Mouse (Mus musculus): Measurements from ENCODE around the gene Tanc1. TPM values are rescaled to one million over a fixed set of nuclear protein-coding genes. Genes with fewer than 3 reads are reported as not detected.
"Not testable (repeated sequence)": the region's sequence is repeated elsewhere in the genome, so short reads cannot be mapped to it uniquely, and the experiment has no call there.

The Tanc1 gene
- 9.8 and 10.0 TPM in 2 replicates for polyA plus RNA-seq (2015; fragmentation: Nextera tagmentation; extraction: Ambion mirVana)

- no peaks in the 10 kb centered on the region for H3K36me3 ChIP-seq
- peak within 1 kb of the TSS; percentile 80 for H3K9ac ChIP-seq
- ATAC-seq (ENCODE audit: low read depth), result peak; percentile 92
- WGBS, result under 1% methylated on average over 82 of the region's 99 CpGs
- H3K4me2 ChIP-seq, result peak within 1 kb of the TSS; percentile 99
- peak within 1 kb of the TSS; percentile 85 for H3K4me3 ChIP-seq
- peaks cover 39% of the 10 kb centered on the region for H3K4me1 ChIP-seq (replicated peaks)
- peaks cover 13% of the 10 kb centered on the region for H3K27me3 ChIP-seq
- H3K27ac ChIP-seq (replicated peaks), result peak within 1 kb of the TSS; percentile 80
- H3K9me3 ChIP-seq, result no peaks in the 10 kb centered on the region
Measured at GRCm38 (mm10) chr2:59611831-59612732, at the start of gene Tanc1. Gene Tanc1, plus strand, starts transcription at chr2:59612042.

GRCm38 (mm10) chr2:59562215-59562614 lies 49.6 kb upstream of the Tanc1 start:
- Histone ChIP-seq H3K4me1 (replicated peaks) (peaks cover 18% of the 10 kb centered on the region), H3K9ac (no peak overlapping the region), H3K36me3 (no peaks in the 10 kb centered on the region), H3K4me3 (no peak overlapping the region), H3K4me2 (no peak overlapping the region), H3K9me3 (no peaks in the 10 kb centered on the region), H3K27me3 (peaks cover 16% of the 10 kb centered on the region; the same call in 1 of the 2 replicates), H3K27ac (replicated peaks) (0 out of 2 replicates have a peak overlapping the region, but pooled peaks have one; percentile 23)
- ATAC-seq (ENCODE audit: low read depth), result peak; percentile 65; the same call in 1 of the 2 replicates
- WGBS, result 31% methylated on average over 4 of the region's 4 CpGs

- no peaks in the 10 kb centered on the region for H3K36me3 ChIP-seq
- peaks cover 12% of the 10 kb centered on the region; the same call in 1 of the 2 replicates for H3K27me3 ChIP-seq
- peak; percentile 96 for ATAC-seq (ENCODE audit: low read depth)
- 0 out of 2 replicates have a peak overlapping the region, but pooled peaks have one; percentile 23 for H3K27ac ChIP-seq (replicated peaks)
- peaks cover 18% of the 10 kb centered on the region for H3K4me1 ChIP-seq (replicated peaks)
- H3K9me3 ChIP-seq, result no peaks in the 10 kb centered on the region
- WGBS, result under 1% methylated on average over 5 of the region's 5 CpGs
- H3K4me2 ChIP-seq, result peak overlapping the region; percentile 5; the same call in 1 of the 2 replicates
- H3K4me3 ChIP-seq, result no peak overlapping the region
- no peak overlapping the region for H3K9ac ChIP-seq
Measured at GRCm38 (mm10) chr2:59562696-59563095, 49.1 kb upstream of the Tanc1 start.

- H3K4me1 ChIP-seq (replicated peaks), result peaks cover 18% of the 10 kb centered on the region
- H3K4me2 ChIP-seq; ATAC-seq (ENCODE audit: low read depth); H3K9ac ChIP-seq; H3K4me3 ChIP-seq; H3K27ac ChIP-seq (replicated peaks); H3K27me3 ChIP-seq; H3K36me3 ChIP-seq; H3K9me3 ChIP-seq: not testable (repeated sequence)
- WGBS, result 96% methylated on average over 4 of the region's 10 CpGs
Measured at GRCm38 (mm10) chr2:59564029-59564611, 47.7 kb upstream of the Tanc1 start.

- Histone ChIP-seq H3K9me3 (peaks cover 11% of the 10 kb centered on the region), H3K27me3 (peaks cover 6% of the 10 kb centered on the region; the same call in 1 of the 2 replicates), H3K4me2 (no peak overlapping the region), H3K4me1 (replicated peaks) (peaks cover 18% of the 10 kb centered on the region), H3K27ac (replicated peaks) (no peak overlapping the region), H3K36me3 (no peaks in the 10 kb centered on the region), H3K4me3 (no peak overlapping the region), H3K9ac (no peak overlapping the region)
- ATAC-seq (ENCODE audit: low read depth), result no peak
- WGBS, result 89% methylated on average over 4 of the region's 4 CpGs
Measured at GRCm38 (mm10) chr2:59564947-59565346, 46.9 kb upstream of the Tanc1 start.

- no peaks in the 10 kb centered on the region for H3K36me3 ChIP-seq
- H3K4me1 ChIP-seq (replicated peaks), result no peaks in the 10 kb centered on the region
- H3K4me3 ChIP-seq, result no peak overlapping the region
- ATAC-seq (ENCODE audit: low read depth), result no peak
- H3K9ac ChIP-seq, result no peak overlapping the region
- WGBS, result 50% methylated on average over 7 of the region's 7 CpGs
- H3K27me3 ChIP-seq, result no peaks in the 10 kb centered on the region
- H3K9me3 ChIP-seq, result no peaks in the 10 kb centered on the region
- H3K27ac ChIP-seq (replicated peaks), result no peak overlapping the region
- H3K4me2 ChIP-seq, result no peak overlapping the region
Measured at GRCm38 (mm10) chr2:59580939-59581338, 30.9 kb upstream of the Tanc1 start.

GRCm38 (mm10) chr2:59583961-59584360 lies 27.9 kb upstream of the Tanc1 start:
- no peaks in the 10 kb centered on the region for H3K36me3 ChIP-seq
- no peak overlapping the region for H3K4me3 ChIP-seq
- H3K9ac ChIP-seq, result no peak overlapping the region
- no peaks in the 10 kb centered on the region for H3K4me1 ChIP-seq (replicated peaks)
- WGBS, result 90% methylated on average over 6 of the region's 6 CpGs
- no peak for ATAC-seq (ENCODE audit: low read depth)
- H3K27me3 ChIP-seq, result no peaks in the 10 kb centered on the region
- H3K9me3 ChIP-seq, result no peaks in the 10 kb centered on the region
- no peak overlapping the region for H3K27ac ChIP-seq (replicated peaks)
- H3K4me2 ChIP-seq, result no peak overlapping the region

GRCm38 (mm10) chr2:59587387-59588095 lies 24.3 kb upstream of the Tanc1 start:
- WGBS, result 71% methylated on average over 10 of the region's 10 CpGs
- Histone ChIP-seq H3K4me3 (no peak overlapping the region), H3K27ac (replicated peaks) (no peak overlapping the region), H3K9ac (no peak overlapping the region), H3K36me3 (no peaks in the 10 kb centered on the region), H3K27me3 (no peaks in the 10 kb centered on the region), H3K4me1 (replicated peaks) (no peaks in the 10 kb centered on the region), H3K9me3 (no peaks in the 10 kb centered on the region), H3K4me2 (no peak overlapping the region)
- ATAC-seq (ENCODE audit: low read depth), result no peak

GRCm38 (mm10) chr2:59588096-59588405 lies 23.8 kb upstream of the Tanc1 start:
- no peak overlapping the region for H3K27ac ChIP-seq (replicated peaks)
- no peak overlapping the region for H3K4me2 ChIP-seq
- ATAC-seq (ENCODE audit: low read depth), result no peak
- H3K27me3 ChIP-seq, result no peaks in the 10 kb centered on the region
- WGBS, result 82% methylated on average over 3 of the region's 3 CpGs
- no peak overlapping the region for H3K9ac ChIP-seq
- no peaks in the 10 kb centered on the region for H3K9me3 ChIP-seq
- no peaks in the 10 kb centered on the region for H3K4me1 ChIP-seq (replicated peaks)
- no peak overlapping the region for H3K4me3 ChIP-seq
- H3K36me3 ChIP-seq, result no peaks in the 10 kb centered on the region

- peaks cover 15% of the 10 kb centered on the region for H3K4me1 ChIP-seq (replicated peaks)
- H3K36me3 ChIP-seq, result no peaks in the 10 kb centered on the region
- H3K4me2 ChIP-seq, result no peak overlapping the region
- peak; percentile 40; the same call in 1 of the 2 replicates for ATAC-seq (ENCODE audit: low read depth)
- no peak overlapping the region for H3K9ac ChIP-seq
- no peak overlapping the region for H3K27ac ChIP-seq (replicated peaks)
- H3K4me3 ChIP-seq, result no peak overlapping the region
- H3K27me3 ChIP-seq, result no peaks in the 10 kb centered on the region
- WGBS, result 14% methylated on average over 7 of the region's 7 CpGs
- no peaks in the 10 kb centered on the region for H3K9me3 ChIP-seq
Measured at GRCm38 (mm10) chr2:59593341-59593902, 18.4 kb upstream of the Tanc1 start.

GRCm38 (mm10) chr2:59594095-59594494 lies 17.7 kb upstream of the Tanc1 start:
- Histone ChIP-seq H3K36me3 (no peaks in the 10 kb centered on the region), H3K27ac (replicated peaks) (no peak overlapping the region), H3K4me2 (no peak overlapping the region), H3K9ac (no peak overlapping the region), H3K4me3 (no peak overlapping the region), H3K4me1 (replicated peaks) (peaks cover 20% of the 10 kb centered on the region), H3K27me3 (no peaks in the 10 kb centered on the region), H3K9me3 (no peaks in the 10 kb centered on the region)
- no peak for ATAC-seq (ENCODE audit: low read depth)
- WGBS, result 42% methylated on average over 6 of the region's 6 CpGs

- H3K27ac ChIP-seq (replicated peaks), result no peak overlapping the region
- 66% methylated on average over 8 of the region's 8 CpGs for WGBS
- H3K4me2 ChIP-seq, result no peak overlapping the region
- peaks cover 35% of the 10 kb centered on the region for H3K4me1 ChIP-seq (replicated peaks)
- no peaks in the 10 kb centered on the region for H3K27me3 ChIP-seq
- no peaks in the 10 kb centered on the region for H3K36me3 ChIP-seq
- no peak overlapping the region for H3K9ac ChIP-seq
- no peak for ATAC-seq (ENCODE audit: low read depth)
- no peak overlapping the region for H3K4me3 ChIP-seq
- H3K9me3 ChIP-seq, result no peaks in the 10 kb centered on the region
Measured at GRCm38 (mm10) chr2:59596545-59596944, 15.3 kb upstream of the Tanc1 start.

Measured in neural tube, embryonic 13.5 days (tissue).